Mouse (Mus musculus) urinary bladder, postnatal 10 days (tissue): ENCODE data around the gene Mipol1.

ENCODE experiments used
- DNase-seq: peaks from one replicate; pipeline ENCODE4 v3.0.0; 2022; ENCODE audit warnings: low spot score

Gene Mipol1

DNA sequence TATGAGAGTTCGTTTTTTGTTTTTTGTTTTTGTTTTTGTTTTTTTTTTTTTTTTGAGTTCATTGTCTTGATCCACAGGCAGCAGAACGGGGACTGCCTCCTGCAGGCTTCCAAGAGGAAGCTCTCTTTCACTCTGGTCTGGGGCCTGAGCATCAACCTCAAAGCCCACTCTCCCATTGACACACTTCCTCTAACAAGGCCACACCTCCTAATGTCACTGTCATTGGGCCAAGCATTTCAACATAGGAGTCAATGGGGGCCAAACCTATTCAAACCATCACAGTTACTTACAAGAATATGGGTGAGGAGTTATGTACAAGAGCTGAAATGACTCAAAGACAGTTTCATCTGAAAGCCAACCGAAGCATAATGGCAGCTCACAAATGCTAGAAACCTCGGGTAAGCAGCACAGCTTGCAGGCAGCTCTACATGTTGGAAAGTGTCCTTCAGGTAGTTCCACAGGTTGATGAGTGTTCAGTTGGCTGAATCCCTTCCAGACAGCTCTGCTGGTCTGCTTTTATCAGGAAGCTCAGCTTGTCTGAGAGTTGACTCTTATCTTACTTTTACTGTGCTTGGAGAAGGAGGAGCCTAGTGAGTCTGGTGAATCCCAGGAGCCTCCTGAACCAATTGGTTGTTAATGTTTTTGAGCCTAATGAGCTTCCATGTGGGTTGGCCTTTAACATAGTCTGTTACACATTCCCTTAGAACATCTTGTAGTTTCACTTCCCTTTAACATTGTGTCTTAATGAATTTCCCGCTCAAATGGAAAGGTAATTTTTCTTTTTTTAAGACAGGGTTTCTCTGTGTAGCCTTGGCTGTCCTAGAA, 13.7 kb downstream of the Mipol1 start:
- no peak for DNase-seq

DNA sequence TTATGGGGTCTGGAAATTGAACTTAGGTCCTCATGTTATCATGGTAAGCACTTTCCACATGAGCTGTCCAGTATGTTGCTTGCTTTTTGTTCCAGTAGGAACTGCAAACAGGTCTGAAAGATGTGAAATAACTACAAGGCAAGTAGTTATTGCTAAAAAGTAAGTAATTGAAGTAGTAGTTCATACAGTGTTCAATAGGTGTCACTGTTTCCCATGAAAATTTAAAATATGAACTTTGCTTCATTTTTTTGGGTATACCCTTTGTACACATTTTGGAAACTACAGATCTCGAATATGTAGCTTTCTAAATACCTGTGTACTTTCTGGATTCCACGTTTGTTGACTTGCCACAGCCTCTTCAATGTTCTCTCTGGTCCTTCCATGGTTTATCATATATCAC, 28.3 kb downstream of the Mipol1 start:
- no peak for DNase-seq

DNA sequence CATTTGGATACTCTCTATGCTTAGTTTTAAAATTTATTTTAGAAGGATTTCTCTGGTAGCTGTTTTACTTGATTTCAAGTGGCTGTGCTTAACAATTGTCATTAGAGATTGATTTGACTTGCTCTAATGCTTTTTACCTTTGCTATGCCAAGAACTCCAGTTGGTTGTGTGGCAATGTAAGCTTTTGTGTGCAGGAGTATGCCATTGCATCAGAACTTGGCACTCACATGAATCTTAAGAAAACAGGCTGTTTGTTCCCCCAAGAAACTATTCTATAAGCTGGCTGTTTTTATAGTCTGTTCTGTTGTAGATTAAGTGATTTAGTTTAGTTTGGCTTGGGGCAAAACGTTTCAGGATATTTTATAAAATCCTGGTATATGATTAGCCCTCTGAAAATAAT, 45.2 kb downstream of the Mipol1 start:
- no peak for DNase-seq

DNA sequence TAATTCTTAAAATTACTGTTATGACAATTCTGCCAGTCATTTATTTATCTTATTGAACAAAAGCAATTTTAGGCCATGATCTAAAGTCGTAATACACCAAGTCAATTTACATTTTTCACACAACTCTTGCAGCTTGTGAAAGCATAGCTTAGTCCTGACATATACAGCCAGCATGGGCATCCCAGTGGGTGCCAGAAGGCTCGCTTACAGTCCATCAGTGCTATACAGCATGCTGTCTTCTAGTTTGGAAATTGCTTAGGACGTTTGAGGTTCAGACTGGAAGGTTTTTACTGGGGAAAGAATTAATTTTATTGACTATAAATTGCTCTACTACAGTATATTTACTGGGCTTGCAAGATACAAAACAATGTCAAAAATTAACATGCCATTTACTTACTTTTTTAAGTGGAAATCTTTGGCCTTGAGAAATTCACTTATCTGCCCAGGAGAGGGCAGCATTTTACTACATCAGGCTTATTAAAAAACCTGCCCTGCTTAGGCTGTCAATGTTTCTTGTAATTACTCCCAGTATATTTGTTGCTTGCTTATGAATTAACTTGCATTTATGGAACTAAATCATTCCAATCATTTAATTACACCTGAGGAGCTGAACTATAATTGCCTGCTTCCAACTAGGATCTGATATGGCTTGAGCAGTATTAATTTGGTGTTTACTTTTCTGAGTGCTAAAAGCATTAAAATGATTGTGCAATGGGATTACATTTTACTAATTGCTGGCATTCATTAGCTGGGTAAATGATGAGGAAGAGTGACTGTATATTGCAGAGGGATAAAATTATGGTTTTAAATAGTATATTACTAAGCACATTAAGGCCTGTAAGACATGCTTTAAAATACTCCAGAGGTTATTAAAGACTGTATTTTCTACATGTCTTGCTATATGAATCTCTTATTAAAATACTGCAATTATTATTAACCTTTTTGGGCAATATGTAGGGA, 51.2 kb downstream of the Mipol1 start:
- DNase-seq: no peak

DNA sequence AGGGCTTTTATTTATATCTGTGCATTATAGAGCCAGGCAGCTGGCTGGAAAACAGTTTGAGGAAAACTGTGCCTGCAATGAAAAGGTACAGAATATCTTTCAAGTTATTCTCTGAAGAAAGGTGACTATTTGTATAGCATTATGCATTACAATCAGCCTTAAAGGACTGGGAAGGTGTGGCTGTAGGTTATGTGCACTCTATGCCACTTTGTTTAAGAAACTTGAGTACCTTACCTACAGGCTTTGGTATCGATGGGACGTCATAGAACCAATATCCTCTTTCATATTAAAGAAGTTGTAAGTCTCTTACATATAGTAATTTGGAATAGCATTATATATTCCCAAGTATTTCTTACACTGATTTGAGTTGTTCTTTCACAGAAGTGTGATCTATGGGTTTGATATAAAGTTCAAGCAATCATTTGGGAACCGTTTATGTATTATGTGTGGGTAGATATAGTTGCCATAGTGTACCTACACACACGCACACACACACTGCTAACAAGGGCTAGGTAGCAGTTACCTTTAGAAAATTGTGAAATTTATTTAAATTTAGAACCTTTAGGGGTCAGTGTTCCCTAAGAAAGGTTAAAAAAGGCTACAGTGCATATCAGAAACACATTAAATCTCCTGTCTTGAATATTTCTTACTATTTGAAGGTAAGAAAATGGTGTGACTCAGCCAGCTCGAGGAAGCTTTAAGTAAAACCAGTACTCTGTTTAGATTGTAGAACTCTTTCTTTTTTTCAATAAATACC, 55.3 kb downstream of the Mipol1 start:
- no peak for DNase-seq

DNA sequence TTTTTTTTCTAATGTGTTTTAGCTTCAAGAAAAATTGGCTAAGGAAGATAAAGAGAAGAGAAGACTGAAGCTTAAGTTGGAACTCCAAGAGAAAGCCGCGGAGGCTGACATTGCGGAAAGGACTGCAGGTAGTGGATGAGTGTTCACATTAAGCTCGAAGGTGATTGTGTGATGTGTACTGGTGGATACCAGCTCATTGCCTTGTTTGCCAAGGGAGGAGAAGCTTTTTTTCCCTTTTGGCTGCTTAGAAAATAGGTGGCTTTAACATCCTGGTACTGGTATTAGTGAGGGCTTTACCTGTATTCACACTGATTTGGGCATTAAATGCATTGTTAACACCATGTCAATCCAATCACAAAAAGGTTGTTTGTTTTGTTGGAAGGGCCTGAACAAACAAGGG, 77.1 kb downstream of the Mipol1 start:
- DNase-seq: no peak

DNA sequence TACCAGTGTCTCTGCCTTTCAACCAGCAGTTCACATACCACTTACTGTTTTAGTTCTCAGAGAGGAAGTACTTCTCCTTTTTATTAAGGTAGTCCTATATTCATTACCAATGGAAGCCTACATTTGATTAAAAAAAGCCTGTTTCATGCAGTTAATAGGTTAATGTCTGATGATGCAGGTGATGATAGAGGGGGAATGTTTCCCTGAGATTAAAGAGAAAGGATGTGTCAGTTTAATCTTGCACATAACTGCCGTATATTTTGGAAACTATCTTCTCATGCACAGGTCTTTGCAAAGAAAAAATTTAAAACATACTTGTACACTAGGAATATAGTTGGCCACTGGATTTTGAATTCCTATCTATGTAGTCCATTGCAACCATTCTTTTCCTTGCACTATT, 77.5 kb downstream of the Mipol1 start:
- DNase-seq: no peak

DNA sequence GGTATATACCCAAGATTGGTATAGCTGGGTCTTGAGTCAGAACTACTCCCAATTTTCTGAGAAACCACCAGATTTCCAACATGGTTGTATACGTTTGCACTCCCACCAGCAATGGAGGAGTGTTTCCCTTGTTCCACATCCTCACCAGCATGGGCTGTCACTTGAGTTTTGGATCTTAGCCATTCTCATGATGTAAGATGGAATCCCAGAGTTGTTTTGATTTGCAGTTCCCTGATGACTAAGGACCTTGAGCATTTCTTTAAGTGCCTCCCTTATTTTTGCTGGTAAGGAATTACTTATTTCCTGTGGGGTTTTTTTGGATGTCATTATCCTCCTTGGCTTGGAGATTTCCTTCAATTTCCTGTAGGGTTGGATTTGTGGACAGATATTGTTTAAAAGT, 108.8 kb downstream of the Mipol1 start:
- DNase-seq: no peak

DNA sequence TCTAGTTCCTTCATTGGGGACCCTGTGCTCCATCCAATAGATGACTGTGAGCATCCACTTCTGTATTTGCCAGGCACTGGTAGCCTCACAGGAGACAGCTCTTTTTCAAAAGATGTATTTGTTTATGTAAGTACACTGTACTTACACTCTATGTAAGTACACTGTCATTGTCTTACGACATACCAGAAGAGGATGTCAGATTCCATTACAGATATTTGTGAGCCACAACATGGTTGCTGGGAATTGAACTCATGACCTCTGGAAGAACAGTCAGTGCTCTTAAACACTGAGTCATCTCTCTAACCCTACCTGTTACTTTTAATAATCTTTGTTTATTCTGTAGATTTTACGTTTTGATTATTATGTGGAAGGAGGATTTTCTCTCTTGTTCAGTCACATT, 109.9 kb downstream of the Mipol1 start:
- no peak for DNase-seq

DNA sequence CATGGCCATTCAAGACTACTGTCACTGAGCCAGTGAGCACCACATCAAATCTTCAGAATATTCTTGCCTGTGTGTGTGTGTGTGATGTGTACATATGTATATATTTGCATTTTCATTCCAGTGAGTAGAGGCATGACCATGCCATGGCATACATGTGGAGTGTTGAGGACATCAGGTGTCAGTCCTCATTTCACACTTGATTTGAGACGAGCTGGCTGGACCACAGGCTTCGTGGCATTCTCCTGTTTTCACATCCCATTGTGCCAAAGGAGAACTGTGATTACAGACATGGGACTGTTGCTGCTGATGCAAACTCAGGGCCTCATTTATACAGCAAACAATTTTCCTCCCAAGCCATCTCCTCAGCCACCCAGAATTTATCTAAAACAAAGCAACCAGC, 132.5 kb downstream of the Mipol1 start:
- no peak for DNase-seq

DNA sequence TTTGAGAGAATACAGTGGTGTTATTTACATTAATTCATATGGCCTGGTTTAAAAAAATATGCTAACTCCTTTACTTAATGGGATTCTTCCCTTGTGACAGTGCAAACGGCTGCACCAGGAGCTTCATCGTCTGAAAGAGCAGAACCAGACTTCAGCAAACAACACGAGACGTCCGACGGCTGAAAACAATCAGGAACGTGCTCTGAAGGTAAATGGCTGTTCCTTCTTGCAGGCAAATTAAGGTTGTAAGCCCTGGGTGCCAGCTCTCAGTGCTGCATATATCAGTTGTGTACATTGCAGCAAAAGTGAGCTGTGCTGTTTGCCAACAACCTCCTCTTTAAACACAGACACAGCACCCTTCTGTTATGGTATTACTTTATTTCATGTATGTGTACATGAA, 133.8 kb downstream of the Mipol1 start:
- DNase-seq: no peak

DNA sequence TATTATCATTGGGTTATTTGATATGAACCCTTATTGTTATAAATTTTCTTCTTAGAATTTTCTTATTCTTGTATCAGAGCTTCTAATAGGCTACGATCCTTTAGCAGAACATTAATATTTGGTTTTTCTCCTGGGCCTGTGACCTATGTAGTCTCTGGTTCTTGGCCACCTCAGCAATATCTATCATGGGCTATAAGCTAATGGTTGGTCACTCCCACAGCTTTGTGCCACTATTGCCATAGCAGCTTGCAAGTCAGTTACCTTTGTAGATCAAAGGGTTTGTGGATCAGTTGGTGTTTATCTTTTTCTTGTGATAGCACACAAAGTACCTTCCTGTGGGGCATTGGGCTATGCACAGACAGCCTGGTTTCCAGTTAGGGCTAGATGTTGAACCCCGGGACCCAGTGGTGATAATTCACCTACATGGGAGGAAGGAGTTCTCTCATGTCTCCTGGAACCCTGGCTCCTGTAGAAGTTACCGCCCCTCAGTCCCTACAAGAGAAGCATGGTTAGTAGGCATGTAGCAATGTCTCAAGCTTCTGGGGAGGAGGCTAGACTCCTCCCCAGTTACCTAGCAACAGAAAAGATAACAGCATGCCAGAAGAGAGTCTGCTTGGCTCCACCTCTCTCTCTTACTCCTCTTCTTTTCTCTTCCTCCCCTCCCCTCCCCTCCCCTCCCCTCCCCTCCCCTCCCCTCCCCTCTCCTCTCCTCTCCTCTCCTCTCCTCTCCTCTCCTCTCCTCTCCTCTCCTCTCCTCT, 141.7 kb downstream of the Mipol1 start:
- DNase-seq: no peak

DNA sequence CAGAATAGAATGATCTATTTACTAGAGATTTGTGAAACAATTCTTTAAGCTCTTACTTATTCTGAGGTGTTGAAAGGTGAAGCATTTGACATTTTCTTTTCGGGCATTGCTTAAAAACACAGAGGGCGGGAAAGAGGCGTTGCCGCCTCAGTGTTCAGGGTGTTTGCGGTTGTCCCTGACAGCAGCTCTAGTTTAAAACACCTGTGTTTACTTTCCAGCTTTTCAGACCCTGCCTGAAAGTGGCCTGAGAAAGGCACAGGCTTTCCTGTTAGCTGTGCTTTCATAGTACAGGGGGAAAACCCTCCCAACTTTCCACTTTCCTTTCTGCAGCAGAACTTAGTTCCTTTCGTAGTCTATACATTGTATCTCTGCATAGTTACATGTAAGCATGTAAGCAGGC, 152.6 kb downstream of the Mipol1 start:
- no peak for DNase-seq

DNA sequence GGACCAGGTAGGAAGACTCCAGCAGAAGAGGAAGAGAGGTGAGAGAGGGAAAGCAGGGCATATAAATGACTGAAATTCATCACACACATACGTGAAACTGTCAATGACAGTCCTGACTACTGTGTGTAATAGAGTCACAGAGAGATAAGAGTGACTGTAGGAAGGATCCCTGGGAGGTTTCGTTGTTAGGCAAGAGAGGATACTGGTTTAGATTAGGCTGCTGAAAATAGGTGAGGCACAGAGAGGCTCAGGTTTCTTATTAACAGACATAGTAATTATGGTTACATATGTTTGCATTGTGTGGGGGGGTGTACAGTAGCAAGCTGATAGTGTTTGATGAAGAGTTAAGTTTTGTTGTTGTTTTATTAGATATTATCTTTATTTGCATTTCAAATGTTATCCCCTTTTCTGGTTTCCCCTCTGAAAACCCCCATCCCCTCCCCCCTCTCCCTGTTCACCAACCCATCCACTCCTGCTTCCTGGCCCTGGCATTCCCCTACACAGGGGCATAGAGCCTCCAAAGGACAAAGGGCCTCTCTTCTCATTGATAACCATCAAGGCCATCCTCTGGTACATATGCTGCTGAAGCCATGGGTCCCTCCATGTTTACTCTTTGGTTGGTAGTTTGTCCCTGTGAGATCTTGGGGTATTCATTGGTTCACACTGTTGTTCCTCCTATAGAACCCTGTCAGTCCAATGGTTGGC, 157.5 kb downstream of the Mipol1 start:
- no peak for DNase-seq

DNA sequence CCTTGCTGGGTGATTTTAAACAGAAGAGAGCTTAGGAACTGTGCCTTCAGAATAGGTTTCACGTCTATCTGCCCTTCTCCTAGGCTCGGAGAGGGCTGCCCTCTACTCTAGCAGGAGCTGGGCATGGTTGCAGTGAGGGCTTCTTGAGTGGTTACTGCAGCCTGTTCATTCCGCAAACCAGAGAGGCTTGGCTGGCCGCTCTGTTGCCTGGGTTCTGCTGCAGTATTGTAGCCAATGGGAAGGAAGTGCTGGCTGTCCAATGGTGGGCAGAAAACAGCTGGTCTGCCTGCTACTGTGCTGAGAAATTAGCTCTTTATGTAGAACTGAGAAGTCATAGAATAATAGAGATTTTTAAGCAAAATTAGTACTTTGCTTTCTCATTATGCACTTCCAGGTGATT, 169.3 kb downstream of the Mipol1 start:
- DNase-seq: no peak

DNA sequence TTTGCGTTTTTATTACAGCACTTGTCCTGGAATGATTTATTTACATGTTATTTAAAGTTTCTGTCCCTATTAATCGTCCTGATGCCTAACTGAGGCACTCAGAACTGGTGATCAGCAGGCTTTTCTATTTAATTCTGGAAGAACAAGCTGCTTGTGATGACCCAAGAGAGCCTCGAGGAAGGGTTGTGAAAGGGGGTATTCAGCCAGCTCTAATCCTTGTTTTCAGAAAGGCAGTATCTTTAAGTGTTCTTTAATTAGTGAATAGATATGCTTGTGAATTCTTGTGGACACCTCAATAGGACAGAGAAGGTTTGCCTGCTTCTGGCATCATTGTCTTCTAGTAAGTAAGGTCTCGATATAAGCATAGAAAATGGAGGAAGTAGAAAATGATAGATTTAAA, 170.0 kb downstream of the Mipol1 start:
- DNase-seq: no peak

DNA sequence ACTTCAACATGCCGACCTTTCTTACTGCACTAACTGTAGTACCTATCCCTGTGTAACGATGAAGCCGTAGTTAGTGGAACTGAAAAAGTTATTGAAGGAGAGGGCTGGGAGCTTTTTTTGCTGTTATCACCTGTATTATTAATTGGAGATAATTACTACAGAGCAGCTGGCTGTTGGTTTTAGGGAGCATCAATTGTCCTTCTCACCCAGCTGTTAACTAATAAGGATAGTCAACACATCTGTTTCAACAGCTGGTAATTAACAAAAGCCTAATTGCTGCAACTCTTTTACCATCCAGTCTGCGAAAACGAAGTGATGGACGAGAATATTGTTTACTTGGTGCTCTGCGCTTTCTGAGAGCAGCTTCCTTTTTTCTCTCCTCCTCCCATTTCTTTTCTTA, 170.9 kb downstream of the Mipol1 start:
- no peak for DNase-seq

DNA sequence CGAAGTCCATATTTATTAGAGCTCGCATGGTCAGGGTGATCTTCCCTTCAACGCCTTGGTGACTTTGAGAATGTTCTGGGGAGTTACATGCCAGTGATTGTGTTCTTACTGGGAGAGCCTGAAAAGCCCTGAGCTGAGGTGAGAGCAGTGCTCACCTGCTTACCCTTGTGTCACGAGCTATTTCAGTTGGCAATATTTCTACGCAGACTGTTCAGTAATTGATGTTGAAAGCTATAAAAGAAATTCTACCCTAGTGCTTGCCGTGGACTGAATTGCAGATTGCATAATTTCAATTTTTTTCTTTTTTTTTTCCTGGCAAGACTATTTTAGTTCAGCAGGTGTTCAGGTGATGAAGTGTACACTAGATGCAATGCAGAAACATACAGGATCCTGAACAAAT, 172.1 kb downstream of the Mipol1 start:
- no peak for DNase-seq

DNA sequence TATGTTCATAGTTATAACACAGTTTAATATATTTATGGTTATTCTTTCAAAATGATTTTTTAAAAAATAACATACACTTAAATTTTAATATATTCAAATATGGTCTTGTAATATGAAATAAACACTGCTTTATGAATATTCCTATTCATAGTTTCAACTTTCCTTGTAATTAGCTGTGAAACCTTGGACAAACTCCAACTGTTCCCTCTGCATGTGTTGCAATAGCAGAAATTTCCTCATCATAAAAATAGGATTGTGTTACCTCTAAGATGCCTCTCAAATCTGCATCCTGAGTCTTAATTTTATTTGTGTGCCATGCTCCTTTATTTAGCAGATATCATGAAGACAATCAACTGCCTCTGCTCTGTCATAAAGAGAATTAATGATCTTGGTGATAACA, 179.7 kb downstream of the Mipol1 start:
- DNase-seq: no peak

DNA sequence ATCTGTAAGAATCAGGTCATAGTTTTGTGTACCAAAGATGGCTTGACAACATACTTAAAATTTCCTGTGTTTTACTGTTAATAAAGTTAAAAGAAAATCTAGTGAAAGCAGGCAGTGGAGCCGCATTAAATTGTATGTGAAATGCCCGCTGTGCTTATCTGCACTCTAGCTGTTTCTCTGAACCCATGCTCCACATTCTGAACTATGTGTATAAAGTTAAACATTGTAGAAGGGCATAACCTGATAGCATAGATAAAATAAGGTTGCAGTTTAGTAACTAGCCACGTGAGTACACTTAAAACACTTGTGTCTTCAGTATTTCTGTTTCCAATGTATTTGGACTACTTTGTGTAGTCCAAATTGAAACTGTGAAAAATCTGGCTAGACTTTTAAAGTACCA, 183.6 kb downstream of the Mipol1 start:
- no peak for DNase-seq

DNA sequence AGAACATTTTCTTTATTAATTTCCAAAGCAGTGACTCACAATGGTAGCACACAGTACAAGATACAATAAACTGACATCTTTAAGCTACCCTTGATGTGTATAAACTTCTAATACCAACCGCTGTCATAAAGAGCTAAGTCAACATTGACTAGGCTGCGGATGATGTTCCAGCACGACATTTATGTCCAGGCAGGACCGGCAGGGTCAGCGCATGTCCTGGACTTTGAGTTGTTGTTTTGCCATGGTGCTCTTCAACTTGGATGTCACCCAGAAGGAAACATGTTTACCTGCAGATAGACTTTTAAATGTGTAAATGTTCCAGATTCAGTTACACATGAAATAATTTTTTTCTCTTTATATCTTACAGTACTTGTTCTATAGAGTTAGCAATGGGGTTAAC, 194.7 kb downstream of the Mipol1 start:
- DNase-seq: no peak
